7 mouse cellular contexts compared by ENCODE assay signal in genomic region chr1:75456746-75457564, GRCm38 (mm10). TPM values are rescaled to one million over a fixed set of nuclear protein-coding genes. Genes with fewer than 3 reads are reported as not detected.
DNase-seq lines count a peak whose midpoint lies in the region; ATAC-seq and TF ChIP-seq lines count a peak whose summit lies in the region.

No protein-coding gene starts in this region.

- no peak overlapping the region for H3K4me2 ChIP-seq in neural tube, embryonic 14.5 days (ENCODE audit: low read depth, low read length)

- H3K36me3 ChIP-seq in neural tube, embryonic 14.5 days (ENCODE audit: control insufficient read depth, insufficient read depth, low read length), result no peaks in the 10 kb centered on the region

- TF ChIP-seq POLR2A in brain, embryonic 14.5 days (IDR thresholded peaks at IDR 0.05; ENCODE audit: borderline replicate concordance, extremely low read depth, insufficient read depth, insufficient read length, poor library complexity, severe bottlenecking), result no peak

- H3K9ac ChIP-seq in neural tube, embryonic 14.5 days (replicated peaks; ENCODE audit: low read depth, low read length), result no peak overlapping the region

- ATAC-seq in neural tube, embryonic 14.5 days (ENCODE audit: low read depth), result no peak
- ATAC-seq in monocyte, adult 5-6 weeks (replicated peaks; ENCODE audit: insufficient number of reproducible peaks, low FRiP score, low TSS enrichment, poor library complexity, severe bottlenecking), result no peak

- intact Hi-C loops in left cerebral cortex, adult 2 months (cut with DNase I), result no loop called here
- intact Hi-C loops in left cerebral cortex, postnatal 4 days (cut with DNase I), result no loop called here

- peak; percentile 50 for TF ChIP-seq CTCF in left cerebral cortex, adult 2 months (IDR thresholded peaks at IDR 0.05)
- TF ChIP-seq CTCF in brain, embryonic 14.5 days (IDR thresholded peaks at IDR 0.05; ENCODE audit: borderline replicate concordance, extremely low read depth, insufficient read depth, insufficient read length), result peak; percentile 63

- H3K27ac ChIP-seq in left cerebral cortex, adult 2 months, result no peak overlapping the region
- H3K27ac ChIP-seq in neural tube, embryonic 14.5 days (ENCODE audit: low read depth, low read length), result peak overlapping the region; percentile 30

- H3K4me3 ChIP-seq in left cerebral cortex, adult 2 months, result no peak overlapping the region
- no peak overlapping the region for H3K4me3 ChIP-seq in neural tube, embryonic 14.5 days (ENCODE audit: low read depth, low read length)

- DNase-seq in left cerebral cortex, adult 2 months (ENCODE audit: extremely low spot score in 1 of 2, low spot score in 2 of 2), result no peak
- DNase-seq in left cerebral cortex, postnatal 4 days, result no peak
- peak; percentile 58 for DNase-seq in brain, embryonic 14.5 days (ENCODE audit: low read depth)
- DNase-seq in induced T-regulatory cell, adult 2 months (ENCODE audit: low read depth), result peak; percentile 45
- no peak for DNase-seq in urinary bladder, postnatal 4 days (ENCODE audit: low spot score in 2 of 2)

- H3K27me3 ChIP-seq in neural tube, embryonic 14.5 days (ENCODE audit: control insufficient read depth, insufficient read depth, low read length), result no peaks in the 10 kb centered on the region

- 10% methylated on average over 14 of the region's 14 CpGs for WGBS in neural tube, embryonic 14.5 days

- no peaks in the 10 kb centered on the region for H3K9me3 ChIP-seq in neural tube, embryonic 14.5 days (ENCODE audit: control insufficient read depth, low read length)

- H3K4me1 ChIP-seq in neural tube, embryonic 14.5 days (ENCODE audit: control insufficient read depth, insufficient read depth, low read length), result peaks cover 12% of the 10 kb centered on the region

RNA-seq across cellular contexts. Expression of gene Asic4, which starts 6.7 kb away (rescaled TPM):
- total RNA-seq in left cerebral cortex, adult 2 months (2021), result 10 to 100 TPM in 1 of 2 experiments, 1 to 10 TPM in 1; 8.7 to 13.2 TPM
- total RNA-seq in left cerebral cortex, postnatal 4 days (2021), result 10 to 100 TPM in 1 of 2 experiments, 1 to 10 TPM in 1; 8.6 to 10.2 TPM
- 23.3 and 41.3 TPM in 2 replicates for polyA plus RNA-seq in brain, embryonic 14.5 days (2012; rRNA removed)
- 4.7 and 6.9 TPM in 2 replicates for polyA plus RNA-seq in neural tube, embryonic 14.5 days (2014; fragmentation: Nextera tagmentation; extraction: Ambion mirVana)
- total RNA-seq in monocyte, adult 5-6 weeks (2017), result not detected in 3 replicates

RNA-seq across cellular contexts. Expression of gene Gmppa, which starts 21.2 kb away (rescaled TPM):
- total RNA-seq in left cerebral cortex, adult 2 months (2021), result 10 to 100 TPM; 65.0 to 69.4 TPM
- 10 to 100 TPM; 47.9 to 60.5 TPM for total RNA-seq in left cerebral cortex, postnatal 4 days (2021)
- 98.7 and 144 TPM in 2 replicates for polyA plus RNA-seq in brain, embryonic 14.5 days (2012; rRNA removed)
- polyA plus RNA-seq in neural tube, embryonic 14.5 days (2014; fragmentation: Nextera tagmentation; extraction: Ambion mirVana), result 58.6 and 64.5 TPM in 2 replicates
- 39.2 to 56.0 TPM (median 55.4 TPM) in 3 replicates for total RNA-seq in monocyte, adult 5-6 weeks (2017)

RNA-seq across cellular contexts. Expression of gene Chpf, which starts 22.2 kb away (rescaled TPM):
- total RNA-seq in left cerebral cortex, adult 2 months (2021), result 10 to 100 TPM; 80.5 to 87.3 TPM
- 10 to 100 TPM; 61.3 to 67.7 TPM for total RNA-seq in left cerebral cortex, postnatal 4 days (2021)
- 71.7 and 78.3 TPM in 2 replicates for polyA plus RNA-seq in brain, embryonic 14.5 days (2012; rRNA removed)
- polyA plus RNA-seq in neural tube, embryonic 14.5 days (2014; fragmentation: Nextera tagmentation; extraction: Ambion mirVana), result 44.7 and 45.4 TPM in 2 replicates
- total RNA-seq in monocyte, adult 5-6 weeks (2017), result 3.6 to 11.4 TPM (median 4.3 TPM) in 3 replicates

RNA-seq across cellular contexts. Expression of gene Tmem198, which starts 22.4 kb away (rescaled TPM):
- 100 to 1,000 TPM; 110 to 112 TPM for total RNA-seq in left cerebral cortex, adult 2 months (2021)
- total RNA-seq in left cerebral cortex, postnatal 4 days (2021), result 10 to 100 TPM; 41.8 to 43.5 TPM
- polyA plus RNA-seq in brain, embryonic 14.5 days (2012; rRNA removed), result 46.9 and 57.2 TPM in 2 replicates
- polyA plus RNA-seq in neural tube, embryonic 14.5 days (2014; fragmentation: Nextera tagmentation; extraction: Ambion mirVana), result 34.0 and 38.3 TPM in 2 replicates
- total RNA-seq in monocyte, adult 5-6 weeks (2017), result 0.21 to 3.7 TPM (median 0.86 TPM) in 3 replicates

RNA-seq across cellular contexts. Expression of gene Obsl1, which starts 49.3 kb away (rescaled TPM):
- 10 to 100 TPM; 29.3 to 29.8 TPM for total RNA-seq in left cerebral cortex, adult 2 months (2021)
- total RNA-seq in left cerebral cortex, postnatal 4 days (2021), result 10 to 100 TPM; 39.3 to 46.6 TPM
- 54.3 and 57.6 TPM in 2 replicates for polyA plus RNA-seq in brain, embryonic 14.5 days (2012; rRNA removed)
- 18.7 and 21.4 TPM in 2 replicates for polyA plus RNA-seq in neural tube, embryonic 14.5 days (2014; fragmentation: Nextera tagmentation; extraction: Ambion mirVana)
- not detected in 3 replicates for total RNA-seq in monocyte, adult 5-6 weeks (2017)

Comparison
In these comparisons a context has a peak if more than half of its experiments do, and no peak if none do; other contexts are left out.
1. DNase-seq: peak in brain, embryonic 14.5 days (single experiment) and induced T-regulatory cell, adult 2 months (single experiment); none in left cerebral cortex, adult 2 months (0 of 2), left cerebral cortex, postnatal 4 days (single experiment) and urinary bladder, postnatal 4 days (0 of 2).